Mouse (Mus musculus): ENCODE measurements around the gene Tab1.

DNA sequence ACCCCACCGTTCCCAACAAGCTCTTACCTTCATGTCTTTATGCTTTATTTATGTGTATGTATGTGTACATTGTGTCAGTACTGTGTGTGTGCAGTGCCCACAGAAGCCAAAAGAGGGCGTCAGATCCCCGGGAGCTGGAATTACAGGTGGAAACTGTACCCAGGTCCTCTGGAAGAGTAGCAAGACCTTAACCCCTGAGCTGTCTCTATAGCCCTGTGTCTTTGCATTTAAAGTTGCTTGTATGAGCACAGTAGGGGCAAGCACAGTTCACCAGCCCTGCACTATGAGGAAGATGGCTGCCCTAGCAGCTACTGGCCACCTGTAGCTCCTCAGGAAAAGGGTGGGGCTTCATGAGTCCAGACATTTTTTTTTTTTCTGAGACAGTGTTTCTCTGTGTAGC is 25.4 kb upstream of the Tab1 start:
- no peak for TF ChIP-seq EP300 (IDR thresholded peaks at IDR 0.05; ENCODE audit: low read depth)
- no peak for TF ChIP-seq CTCF (IDR thresholded peaks at IDR 0.05; ENCODE audit: low read depth)
